Mouse (Mus musculus) brain, embryonic 14.5 days (tissue): ENCODE data around the gene March9.

ENCODE experiments used
- CTCF ChIP-seq: fragments of 200-500 bp; IDR thresholded peaks from 2 replicates; pipeline ENCODE4 v1.5.1; 2012; ENCODE audit warnings: inconsistent platforms, mild to moderate bottlenecking, moderate library complexity, borderline replicate concordance; ENCODE audit not compliant: insufficient read depth, insufficient read length; ENCODE audit errors: extremely low read depth
- POLR2A ChIP-seq: fragments of 200-500 bp; IDR thresholded peaks from 2 replicates; pipeline ENCODE4 v1.6.1; 2012; ENCODE audit warnings: mild to moderate bottlenecking, inconsistent platforms, borderline replicate concordance; ENCODE audit not compliant: poor library complexity, insufficient read depth, insufficient read length, severe bottlenecking; ENCODE audit errors: extremely low read depth

DNA sequence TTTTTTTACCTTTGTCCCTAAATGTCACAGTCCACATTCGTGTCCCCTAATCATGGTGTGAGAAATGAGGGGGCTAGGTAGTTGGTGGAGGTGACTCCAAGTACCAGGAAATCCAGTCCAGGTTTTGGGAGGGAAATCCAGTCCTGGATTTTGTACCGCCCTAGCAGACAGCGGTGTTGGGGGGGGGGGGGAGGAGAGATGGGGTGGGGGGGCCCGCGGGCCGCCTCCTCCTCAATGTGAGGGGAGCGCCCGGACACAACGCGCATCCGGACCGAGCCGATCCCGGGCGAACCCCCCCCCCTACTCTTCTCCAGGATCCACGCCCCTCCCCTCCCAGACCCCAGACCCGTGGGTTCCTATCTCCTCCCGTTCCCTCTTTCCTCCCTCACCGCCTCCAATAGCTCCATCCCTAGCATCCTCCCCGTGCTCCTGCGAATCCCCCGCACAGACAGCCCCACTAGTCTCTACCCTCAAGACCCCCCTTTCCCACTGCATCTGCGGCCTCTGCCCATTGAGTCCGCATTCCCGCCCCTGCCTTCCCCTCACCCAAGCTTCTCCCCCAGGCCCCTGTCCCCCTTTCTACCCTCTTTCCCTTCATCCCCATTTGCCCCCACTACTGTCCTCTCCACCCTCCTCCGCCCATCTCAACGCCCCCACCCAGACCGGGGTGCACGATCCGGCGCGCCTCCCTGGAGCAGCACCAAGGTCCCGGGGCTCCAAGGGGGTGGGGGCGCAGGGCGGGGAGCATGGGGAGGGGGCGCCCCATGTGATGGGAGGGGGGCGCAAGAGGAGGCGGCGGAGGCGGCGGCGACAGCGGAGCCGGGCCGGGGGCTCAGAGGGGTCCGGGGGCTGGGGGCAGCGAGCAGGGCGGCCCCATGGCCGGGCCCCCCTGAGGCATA, 18.9 kb upstream of the March9 start:
- TF ChIP-seq CTCF (no peak), POLR2A (peak; percentile 25; the same call in 1 of the 2 replicates)
